Mouse (Mus musculus) frontal cortex, postnatal 10 days (tissue): ENCODE results near the gene Aebp1.

Experiments
- DNase-seq, 2 experiments: peaks; one replicate each; pipeline ENCODE4 v3.0.0; 2022; ENCODE audit warnings: low spot score in 2 of 2, mixed read lengths in 1 of 2

Aebp1 gene

GRCm38 (mm10) chr11:5893807-5894206 lies 32.1 kb downstream of the Aebp1 start:
- no peak for DNase-seq

- no peak for DNase-seq
Measured at GRCm38 (mm10) chr11:5897230-5897629, 35.5 kb downstream of the Aebp1 start.

- no peak for DNase-seq
Measured at GRCm38 (mm10) chr11:5897839-5898238, 36.1 kb downstream of the Aebp1 start.

GRCm38 (mm10) chr11:5898531-5898930 lies 36.8 kb downstream of the Aebp1 start, which contains the start of gene Myl7:
Gene Myl7, minus strand, starts transcription at chr11:5898782.
- no peak for DNase-seq

GRCm38 (mm10) chr11:5899286-5899685 lies 37.5 kb downstream of the Aebp1 start:
- DNase-seq = no peak

GRCm38 (mm10) chr11:5901320-5901719 lies 39.6 kb downstream of the Aebp1 start:
- DNase-seq = no peak

GRCm38 (mm10) chr11:5901950-5902349 lies 40.2 kb downstream of the Aebp1 start:
- DNase-seq = peak; percentile 48 to 58

GRCm38 (mm10) chr11:5902390-5902789 lies 40.6 kb downstream of the Aebp1 start:
- no peak for DNase-seq

GRCm38 (mm10) chr11:5903844-5904243 lies 42.1 kb downstream of the Aebp1 start:
- no peak for DNase-seq

GRCm38 (mm10) chr11:5904357-5904756 lies 42.6 kb downstream of the Aebp1 start:
- DNase-seq = no peak

GRCm38 (mm10) chr11:5904871-5905270 lies 43.1 kb downstream of the Aebp1 start:
- DNase-seq = no peak

- no peak for DNase-seq
Measured at GRCm38 (mm10) chr11:5905778-5906518, 44.2 kb downstream of the Aebp1 start.

GRCm38 (mm10) chr11:5907096-5907495 lies 45.3 kb downstream of the Aebp1 start:
- DNase-seq = no peak

- no peak for DNase-seq
Measured at GRCm38 (mm10) chr11:5908642-5909041, 46.9 kb downstream of the Aebp1 start.

- DNase-seq = peak in 1 of 2 experiments; percentile 54
Measured at GRCm38 (mm10) chr11:5912635-5913034, 50.9 kb downstream of the Aebp1 start.

- DNase-seq = no peak
Measured at GRCm38 (mm10) chr11:5913256-5913655, 51.5 kb downstream of the Aebp1 start.

- DNase-seq = no peak
Measured at GRCm38 (mm10) chr11:5913936-5914335, 52.2 kb downstream of the Aebp1 start.

- no peak for DNase-seq
Measured at GRCm38 (mm10) chr11:5914940-5915339, 53.2 kb downstream of the Aebp1 start.

GRCm38 (mm10) chr11:5915429-5916177 lies 53.9 kb downstream of the Aebp1 start:
- no peak for DNase-seq

- no peak for DNase-seq
Measured at GRCm38 (mm10) chr11:5916178-5916548, 54.4 kb downstream of the Aebp1 start.

- no peak for DNase-seq
Measured at GRCm38 (mm10) chr11:5918111-5918510, 56.4 kb downstream of the Aebp1 start.

- DNase-seq = no peak
Measured at GRCm38 (mm10) chr11:5919606-5920005, 57.9 kb downstream of the Aebp1 start.

GRCm38 (mm10) chr11:5920323-5920960 lies 58.7 kb downstream of the Aebp1 start:
- no peak for DNase-seq
